Comparison of ENCODE assay signal across 1 mouse cellular context in genomic region chr4:141977346-141977745, GRCm38 (mm10).
TF ChIP-seq lines count a peak whose summit lies in the region.

No protein-coding gene starts in this region.

TF ChIP-seq in CH12.LX, 34 proteins besides CTCF, POLR2A, EP300 and RAD21 (continued from another document):
- no peak for TF ChIP-seq USF2 (conservative IDR thresholded peaks at IDR 0.05; ENCODE audit: low read depth, low read length)
- TF ChIP-seq HCFC1 (IDR thresholded peaks at IDR 0.05; ENCODE audit: low read depth, low read length) = no peak
- no peak for TF ChIP-seq RCOR1 (conservative IDR thresholded peaks at IDR 0.05; ENCODE audit: low read depth, low read length)
- TF ChIP-seq ZMIZ1 (IDR thresholded peaks at IDR 0.05; ENCODE audit: low read depth, low read length) = no peak
- no peak for TF ChIP-seq CHD2 (IDR thresholded peaks at IDR 0.05; ENCODE audit: low read length)
